In the genomic region with DNA sequence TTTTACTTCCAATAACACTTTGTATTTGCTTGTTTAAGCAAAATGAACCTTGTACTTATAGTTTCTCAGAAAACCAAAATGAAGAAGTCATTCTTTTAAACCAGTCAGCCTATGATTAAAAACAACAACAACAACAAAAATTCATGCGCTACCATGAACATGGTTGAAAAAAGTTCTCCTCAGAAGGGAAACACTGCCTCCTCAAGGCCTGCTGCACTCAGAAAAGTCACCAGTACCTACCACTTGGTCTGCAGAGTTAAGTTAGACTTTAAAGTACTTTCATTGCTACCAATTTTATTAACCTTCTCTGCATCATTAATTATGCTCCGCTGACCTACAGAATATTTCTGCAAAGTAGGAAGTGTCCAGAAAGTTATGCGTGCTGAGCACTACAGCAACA, we compare ENCODE assay signal across 11 mouse cellular contexts. TPM values are rescaled to one million over a fixed set of nuclear protein-coding genes. Genes with fewer than 3 reads are reported as not detected.
A peak's percentile ranks its signal among the peaks of the same experiment; 100 is the strongest.
DNase-seq lines count a peak whose midpoint lies in the region; ATAC-seq and TF ChIP-seq lines count a peak whose summit lies in the region.
"Had no signal": no experiment of that assay in that cellular context is flagged by ENCODE, and none has a peak within 500 bp of the region (broad histone marks: within the 10 kb centered on the region; RNA-seq: fewer than 3 reads in every experiment).

No protein-coding gene starts in this region.

- no peaks in the 10 kb centered on the region for H3K9me3 ChIP-seq in heart, postnatal 0 days (replicated peaks; ENCODE audit: control insufficient read depth, low read length)
- H3K9me3 ChIP-seq in lung, postnatal 0 days (ENCODE audit: low read length), result no peaks in the 10 kb centered on the region
- H3K9me3 ChIP-seq: limb, embryonic 12.5 days had no signal

- peak overlapping the region; percentile 96; the same call in 1 of the 2 replicates for H3K4me3 ChIP-seq in heart, postnatal 0 days (ENCODE audit: low read depth, low read length)
- H3K4me3 ChIP-seq in lung, postnatal 0 days (ENCODE audit: low read depth, low read length), result no peak overlapping the region
- H3K4me3 ChIP-seq in small intestine, adult 2 months (ENCODE audit: low read depth, low read length), result peak overlapping the region; percentile 22; the same call in 1 of the 2 replicates
- H3K4me3 ChIP-seq: limb, embryonic 12.5 days had no signal

- no peaks in the 10 kb centered on the region for H3K36me3 ChIP-seq in heart, postnatal 0 days (replicated peaks; ENCODE audit: control insufficient read depth, insufficient read depth, low read length)
- no peaks in the 10 kb centered on the region for H3K36me3 ChIP-seq in lung, postnatal 0 days (ENCODE audit: insufficient read depth, low read length)
- peaks cover 1% of the 10 kb centered on the region; the same call in 1 of the 2 replicates for H3K36me3 ChIP-seq in small intestine, adult 2 months (ENCODE audit: control insufficient read depth, insufficient read depth, low read length)
- H3K36me3 ChIP-seq: limb, embryonic 12.5 days had no signal

- peaks cover 43% of the 10 kb centered on the region for H3K4me1 ChIP-seq in heart, postnatal 0 days (ENCODE audit: control insufficient read depth, insufficient read depth)
- H3K4me1 ChIP-seq in lung, postnatal 0 days (ENCODE audit: insufficient read depth, low read depth, low read length), result peaks cover 14% of the 10 kb centered on the region; the same call in 1 of the 2 replicates
- H3K4me1 ChIP-seq in small intestine, adult 2 months (ENCODE audit: control insufficient read depth, insufficient read depth, insufficient read length, low read length), result peaks cover 13% of the 10 kb centered on the region

- no peak for TF ChIP-seq EP300 in heart, postnatal 0 days (IDR thresholded peaks at IDR 0.05; ENCODE audit: low read depth)
- TF ChIP-seq EP300 in lung, postnatal 0 days (IDR thresholded peaks at IDR 0.05), result no peak

- no peak overlapping the region for H3K9ac ChIP-seq in heart, postnatal 0 days (replicated peaks; ENCODE audit: low read depth, low read length)
- H3K9ac ChIP-seq in lung, postnatal 0 days (replicated peaks; ENCODE audit: low read depth), result no peak overlapping the region

- peak overlapping the region; percentile 99; the same call in 1 of the 2 replicates for H3K27ac ChIP-seq in heart, postnatal 0 days (ENCODE audit: low read depth)
- H3K27ac ChIP-seq in lung, postnatal 0 days (ENCODE audit: low read length), result no peak overlapping the region
- peak overlapping the region; percentile 92; the same call in 1 of the 2 replicates for H3K27ac ChIP-seq in small intestine, adult 2 months (ENCODE audit: insufficient read depth, low read depth, low read length)
- H3K27ac ChIP-seq: limb, embryonic 12.5 days had no signal

- TF ChIP-seq POLR2A in small intestine, adult 2 months (IDR thresholded peaks at IDR 0.05; ENCODE audit: low read depth, low read length), result no peak

- peak overlapping the region; percentile 83 for H3K4me2 ChIP-seq in heart, postnatal 0 days (ENCODE audit: low read depth, low read length)
- peak overlapping the region; percentile 62; the same call in 1 of the 2 replicates for H3K4me2 ChIP-seq in lung, postnatal 0 days (replicated peaks; ENCODE audit: low read depth, low read length)

- H3K27me3 ChIP-seq in heart, postnatal 0 days (ENCODE audit: control insufficient read depth, insufficient read depth, low read length), result no peaks in the 10 kb centered on the region
- H3K27me3 ChIP-seq in lung, postnatal 0 days (replicated peaks; ENCODE audit: insufficient read depth, low read length), result no peaks in the 10 kb centered on the region
- no peaks in the 10 kb centered on the region for H3K27me3 ChIP-seq in small intestine, adult 2 months (ENCODE audit: control insufficient read depth, insufficient read depth, low read length)
- H3K27me3 ChIP-seq: limb, embryonic 12.5 days had no signal

- WGBS in heart, postnatal 0 days, result 76% methylated on average over 3 of the region's 3 CpGs
- WGBS in lung, postnatal 0 days, result 80% methylated on average over 3 of the region's 3 CpGs
- 79% methylated on average over 3 of the region's 3 CpGs for WGBS in small intestine, adult 2 months

- TF ChIP-seq CTCF in heart, postnatal 0 days (IDR thresholded peaks at IDR 0.05; ENCODE audit: low read depth), result no peak
- TF ChIP-seq CTCF in lung, postnatal 0 days (IDR thresholded peaks at IDR 0.05), result 0 out of 2 replicates have a peak, but pooled peaks have one; percentile 26
- no peak for TF ChIP-seq CTCF in small intestine, adult 2 months (IDR thresholded peaks at IDR 0.05; ENCODE audit: extremely low read depth, insufficient read length, insufficient replicate concordance, low read depth, low read length)

- ATAC-seq in heart, postnatal 0 days (ENCODE audit: insufficient read depth, low read depth), result no peak
- no peak for ATAC-seq in lung, postnatal 0 days

- DNase-seq in heart, postnatal 0 days (ENCODE audit: low spot score), result no peak
- DNase-seq in heart, adult 18-20 months, result no peak
- DNase-seq in lung, postnatal 0 days (ENCODE audit: low spot score), result no peak
- DNase-seq in lung, postnatal 14 days, result no peak
- DNase-seq in induced T-regulatory cell, adult 2 months (ENCODE audit: low read depth), result peak; percentile 56
- no peak for DNase-seq in frontal cortex, postnatal 36 days (ENCODE audit: low spot score in 2 of 2)
- no peak for DNase-seq in thymus, postnatal 4 days
- DNase-seq: gastrocnemius, postnatal 14 days; kidney, postnatal 36 days had no signal

RNA-seq across cellular contexts. Expression of a gene that starts 2.6 kb away (rescaled TPM):
- total RNA-seq in heart, postnatal 0 days (2014; rRNA removed; ENCODE audit: low replicate concordance), result 59.6 and 73.0 TPM in 2 replicates
- polyA plus RNA-seq in heart, postnatal 0 days (2015; fragmentation: Nextera tagmentation; extraction: Ambion mirVana), result 20.6 and 22.4 TPM in 2 replicates
- total RNA-seq in heart, adult 18-20 months (2021), result 10 to 100 TPM; 46.3 to 52.7 TPM
- polyA plus RNA-seq in lung, postnatal 0 days (2015; fragmentation: Nextera tagmentation; extraction: Ambion mirVana), result 66.8 and 66.9 TPM in 2 replicates
- 46.5 and 85.8 TPM in 2 replicates for polyA plus RNA-seq in small intestine, adult 2 months (2012; rRNA removed)

RNA-seq across cellular contexts. Expression of a gene that starts 47.3 kb away (rescaled TPM):
- total RNA-seq in heart, postnatal 0 days (2014; rRNA removed; ENCODE audit: low replicate concordance), result 30.0 and 37.8 TPM in 2 replicates
- 42.9 and 45.2 TPM in 2 replicates for polyA plus RNA-seq in heart, postnatal 0 days (2015; fragmentation: Nextera tagmentation; extraction: Ambion mirVana)
- total RNA-seq in heart, adult 18-20 months (2021), result 10 to 100 TPM; 43.0 to 44.9 TPM
- 39.0 and 39.1 TPM in 2 replicates for polyA plus RNA-seq in lung, postnatal 0 days (2015; fragmentation: Nextera tagmentation; extraction: Ambion mirVana)
- 6.9 and 10.1 TPM in 2 replicates for polyA plus RNA-seq in small intestine, adult 2 months (2012; rRNA removed)
